Mouse (Mus musculus) embryonic fibroblast, embryonic 13.5 days (primary cell): ENCODE data around the gene Mrto4.

Experiments used
- CTCF ChIP-seq: IDR thresholded peaks from 2 replicates; pipeline ENCODE4 v1.5.1; 2011; ENCODE audit warnings: mild to moderate bottlenecking, control low read depth, low read length, moderate library complexity, borderline replicate concordance; ENCODE audit not compliant: insufficient read depth
- POLR2A ChIP-seq: IDR thresholded peaks from 2 replicates; pipeline ENCODE4 v1.6.1; 2011; ENCODE audit warnings: low read depth, mild to moderate bottlenecking, control low read depth, low read length, moderate library complexity

- TF ChIP-seq POLR2A (no peak), CTCF (peak; percentile 58; the same call in 1 of the 2 replicates)
Observed at GRCm38 (mm10) chr4:139330605-139331004, 21.8 kb downstream of the Mrto4 start.
